Mouse (Mus musculus): ENCODE data around the gene Vps37c. TPM values are rescaled to one million over a fixed set of nuclear protein-coding genes. Genes with fewer than 3 reads are reported as not detected.

Gene Vps37c
- polyA plus RNA-seq, 1 experiment: 30.2 TPM

GRCm38 (mm10) chr19:10671854-10672417 lies 16.6 kb upstream of the Vps37c start:
- no peak overlapping the region for H3K4me2 ChIP-seq (ENCODE audit: low read depth)
- no peak overlapping the region for H3K4me3 ChIP-seq
- H3ac ChIP-seq (ENCODE audit: control insufficient read depth, insufficient read length): no peak overlapping the region
- no peaks in the 10 kb centered on the region for H3K79me2 ChIP-seq (ENCODE audit: control insufficient read depth, insufficient read depth)
- peaks cover 13% of the 10 kb centered on the region for H3K27me3 ChIP-seq (ENCODE audit: control insufficient read depth, insufficient read depth, insufficient read length)
- TF ChIP-seq SRF (IDR thresholded peaks at IDR 0.05; ENCODE audit: control insufficient read depth, insufficient read length, low read depth) (no peak), E2F4 (IDR thresholded peaks at IDR 0.05; ENCODE audit: insufficient read depth) (no peak), MYOD1 (IDR thresholded peaks at IDR 0.05; ENCODE audit: control insufficient read depth in 1 of 3, insufficient read length in 2 of 3, low read depth in 2 of 3) (no peak), POLR2AphosphoS2 (IDR thresholded peaks at IDR 0.05; ENCODE audit: insufficient read length, low read depth) (no peak), TCF12 (IDR thresholded peaks at IDR 0.05; ENCODE audit: insufficient read depth, poor library complexity, severe bottlenecking) (no peak), REST (IDR thresholded peaks at IDR 0.05; ENCODE audit: insufficient read depth, insufficient read length) (no peak), MYOG (IDR thresholded peaks at IDR 0.05; ENCODE audit: control insufficient read depth in 1 of 3, insufficient read depth in 1 of 3, insufficient read length in 2 of 3, low read depth in 2 of 3) (no peak), POLR2A (IDR thresholded peaks at IDR 0.05; ENCODE audit: insufficient read length, low read depth) (no peak), USF1 (IDR thresholded peaks at IDR 0.05; ENCODE audit: low read depth) (no peak), TCF3 (IDR thresholded peaks at IDR 0.05; ENCODE audit: insufficient read length, low read depth) (no peak), CEBPB (IDR thresholded peaks at IDR 0.05; ENCODE audit: insufficient read depth, poor library complexity, severe bottlenecking) (no peak)
- no peaks in the 10 kb centered on the region for H3K36me3 ChIP-seq (ENCODE audit: control insufficient read depth, insufficient read depth)

DNA sequence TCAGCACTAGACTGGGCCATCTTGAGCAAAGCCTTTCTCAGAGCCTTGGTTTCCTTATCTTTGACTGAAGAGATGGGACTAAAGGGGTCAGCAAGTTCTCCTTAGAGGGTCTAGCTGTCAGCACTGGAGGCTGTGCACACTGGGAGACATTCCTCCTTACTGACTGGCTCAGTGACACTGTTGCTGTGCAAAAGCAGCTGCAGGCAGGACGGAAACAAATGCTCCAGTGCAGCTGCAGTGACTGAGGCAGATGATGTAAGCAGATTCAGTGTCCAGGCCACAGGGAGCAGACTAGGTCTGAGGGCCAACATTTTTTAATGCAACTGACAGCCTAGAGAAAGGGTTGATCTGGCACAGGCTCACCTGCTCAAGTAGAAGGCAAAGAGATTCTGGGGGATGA lies 15.3 kb upstream of the Vps37c start:
- H3ac ChIP-seq (ENCODE audit: control insufficient read depth, insufficient read length): no peak overlapping the region
- no peaks in the 10 kb centered on the region for H3K79me2 ChIP-seq (ENCODE audit: control insufficient read depth, insufficient read depth)
- no peaks in the 10 kb centered on the region for H3K36me3 ChIP-seq (ENCODE audit: control insufficient read depth, insufficient read depth)
- H3K4me2 ChIP-seq (ENCODE audit: low read depth): peak overlapping the region; percentile 31
- peaks cover 13% of the 10 kb centered on the region for H3K27me3 ChIP-seq (ENCODE audit: control insufficient read depth, insufficient read depth, insufficient read length)
- no peak for TF ChIP-seq REST (IDR thresholded peaks at IDR 0.05; ENCODE audit: insufficient read depth, insufficient read length)
- no peak for TF ChIP-seq E2F4 (IDR thresholded peaks at IDR 0.05; ENCODE audit: insufficient read depth)
- peak; percentile 76 to 97 (median 94) for TF ChIP-seq MYOG (IDR thresholded peaks at IDR 0.05; ENCODE audit: control insufficient read depth in 1 of 3, insufficient read depth in 1 of 3, insufficient read length in 2 of 3, low read depth in 2 of 3)
- peak; percentile 68 for TF ChIP-seq TCF12 (IDR thresholded peaks at IDR 0.05; ENCODE audit: insufficient read depth, poor library complexity, severe bottlenecking)
- TF ChIP-seq MAX (IDR thresholded peaks at IDR 0.05; ENCODE audit: low read depth): no peak
- peak; percentile 92 for TF ChIP-seq TCF3 (IDR thresholded peaks at IDR 0.05; ENCODE audit: insufficient read length, low read depth)
- TF ChIP-seq MYOD1 (IDR thresholded peaks at IDR 0.05; ENCODE audit: control insufficient read depth in 1 of 3, insufficient read length in 2 of 3, low read depth in 2 of 3): peak; percentile 29 to 94 (median 93)
- TF ChIP-seq CEBPB (IDR thresholded peaks at IDR 0.05; ENCODE audit: insufficient read depth, poor library complexity, severe bottlenecking): no peak
- no peak for TF ChIP-seq POLR2A (IDR thresholded peaks at IDR 0.05; ENCODE audit: insufficient read length, low read depth)
- TF ChIP-seq USF1 (IDR thresholded peaks at IDR 0.05; ENCODE audit: low read depth): no peak
- no peak overlapping the region for H3K4me3 ChIP-seq

- H3K36me3 ChIP-seq (ENCODE audit: control insufficient read depth, insufficient read depth): no peaks in the 10 kb centered on the region
- H3K79me2 ChIP-seq (ENCODE audit: control insufficient read depth, insufficient read depth): no peaks in the 10 kb centered on the region
- no peak overlapping the region for H3K4me3 ChIP-seq
- H3ac ChIP-seq (ENCODE audit: control insufficient read depth, insufficient read length): no peak overlapping the region
- no peaks in the 10 kb centered on the region for H3K27me3 ChIP-seq (ENCODE audit: control insufficient read depth, insufficient read depth, insufficient read length)
- TF ChIP-seq SRF (IDR thresholded peaks at IDR 0.05; ENCODE audit: control insufficient read depth, insufficient read length, low read depth) (no peak), USF1 (IDR thresholded peaks at IDR 0.05; ENCODE audit: low read depth) (no peak), TCF12 (IDR thresholded peaks at IDR 0.05; ENCODE audit: insufficient read depth, poor library complexity, severe bottlenecking) (no peak), POLR2A (IDR thresholded peaks at IDR 0.05; ENCODE audit: insufficient read length, low read depth) (no peak), MYOD1 (IDR thresholded peaks at IDR 0.05; ENCODE audit: control insufficient read depth in 1 of 3, insufficient read length in 2 of 3, low read depth in 2 of 3) (no peak), REST (IDR thresholded peaks at IDR 0.05; ENCODE audit: insufficient read depth, insufficient read length) (no peak)
- H3K4me2 ChIP-seq (ENCODE audit: low read depth): no peak overlapping the region
Measured at GRCm38 (mm10) chr19:10676656-10677055, 11.9 kb upstream of the Vps37c start.

DNA sequence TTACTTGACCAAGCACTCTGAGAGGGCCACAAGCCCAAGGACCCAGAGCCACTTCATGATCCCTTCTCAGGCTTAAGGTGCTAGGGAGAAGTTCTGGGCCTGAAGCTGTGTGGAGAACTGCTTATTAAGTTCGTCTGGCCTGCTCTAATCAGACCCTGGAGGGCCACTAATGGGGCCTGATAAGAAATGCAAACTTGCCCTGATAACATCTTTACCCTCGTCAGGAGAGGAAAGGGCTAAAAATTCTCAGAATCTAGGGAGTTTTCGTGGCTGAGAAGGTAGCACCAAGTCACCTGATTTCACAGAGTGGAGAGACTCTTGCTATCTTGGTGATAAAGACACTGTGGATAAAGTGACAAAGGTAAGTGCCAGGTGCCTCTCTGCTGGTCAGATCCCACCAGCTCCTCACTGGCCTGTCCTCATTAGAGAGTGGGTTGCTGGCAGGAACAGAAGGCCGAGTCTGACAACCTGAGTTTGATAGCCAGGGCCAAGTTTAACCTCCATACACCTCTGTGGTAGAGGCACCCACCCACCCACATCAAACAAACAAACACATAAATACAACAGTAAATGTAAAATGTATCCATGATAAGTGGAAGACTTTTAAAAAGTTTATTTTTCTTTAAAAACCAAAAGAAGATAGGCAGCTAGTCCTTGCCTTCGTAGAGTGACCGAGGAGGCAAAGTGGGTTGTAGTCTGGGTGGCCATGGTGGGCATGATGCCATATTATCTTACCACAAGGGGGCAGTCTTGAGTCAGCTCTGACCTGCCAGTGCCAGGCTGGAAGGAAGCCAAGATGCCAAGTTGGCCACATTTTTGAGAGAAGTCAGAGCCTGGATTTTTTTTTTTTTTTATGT lies 10.4 kb upstream of the Vps37c start, which contains the start of gene Pga5:
Gene Pga5, minus strand, starts transcription at position 157 of the 857 bp plus-strand sequence.
- Histone ChIP-seq H3ac (ENCODE audit: control insufficient read depth, insufficient read length) (no peak within 1 kb of the TSS), H3K79me2 (ENCODE audit: control insufficient read depth, insufficient read depth) (no peaks in the 10 kb centered on the region), H3K4me3 (no peak within 1 kb of the TSS), H3K36me3 (ENCODE audit: control insufficient read depth, insufficient read depth) (no peaks in the 10 kb centered on the region), H3K4me2 (ENCODE audit: low read depth) (no peak within 1 kb of the TSS), H3K27me3 (ENCODE audit: control insufficient read depth, insufficient read depth, insufficient read length) (no peaks in the 10 kb centered on the region)
- TF ChIP-seq CEBPB (IDR thresholded peaks at IDR 0.05; ENCODE audit: insufficient read depth, poor library complexity, severe bottlenecking) (no peak), TCF12 (IDR thresholded peaks at IDR 0.05; ENCODE audit: insufficient read depth, poor library complexity, severe bottlenecking) (no peak)

- no peak overlapping the region for H3ac ChIP-seq (ENCODE audit: control insufficient read depth, insufficient read length)
- no peaks in the 10 kb centered on the region for H3K27me3 ChIP-seq (ENCODE audit: control insufficient read depth, insufficient read depth, insufficient read length)
- TF ChIP-seq MYOD1 (IDR thresholded peaks at IDR 0.05; ENCODE audit: control insufficient read depth in 1 of 3, insufficient read length in 2 of 3, low read depth in 2 of 3) (no peak), CEBPB (IDR thresholded peaks at IDR 0.05; ENCODE audit: insufficient read depth, poor library complexity, severe bottlenecking) (no peak), USF1 (IDR thresholded peaks at IDR 0.05; ENCODE audit: low read depth) (no peak), TCF12 (IDR thresholded peaks at IDR 0.05; ENCODE audit: insufficient read depth, poor library complexity, severe bottlenecking) (no peak), POLR2A (IDR thresholded peaks at IDR 0.05; ENCODE audit: insufficient read length, low read depth) (no peak), MYOG (IDR thresholded peaks at IDR 0.05; ENCODE audit: control insufficient read depth in 1 of 3, insufficient read depth in 1 of 3, insufficient read length in 2 of 3, low read depth in 2 of 3) (no peak), POLR2AphosphoS2 (IDR thresholded peaks at IDR 0.05; ENCODE audit: insufficient read length, low read depth) (no peak), SRF (IDR thresholded peaks at IDR 0.05; ENCODE audit: control insufficient read depth, insufficient read length, low read depth) (no peak), TCF3 (IDR thresholded peaks at IDR 0.05; ENCODE audit: insufficient read length, low read depth) (no peak), REST (IDR thresholded peaks at IDR 0.05; ENCODE audit: insufficient read depth, insufficient read length) (no peak), MAX (IDR thresholded peaks at IDR 0.05; ENCODE audit: low read depth) (no peak), E2F4 (IDR thresholded peaks at IDR 0.05; ENCODE audit: insufficient read depth) (no peak)
- no peaks in the 10 kb centered on the region for H3K79me2 ChIP-seq (ENCODE audit: control insufficient read depth, insufficient read depth)
- no peak overlapping the region for H3K4me3 ChIP-seq
- H3K36me3 ChIP-seq (ENCODE audit: control insufficient read depth, insufficient read depth): no peaks in the 10 kb centered on the region
- H3K4me2 ChIP-seq (ENCODE audit: low read depth): no peak overlapping the region
Measured at GRCm38 (mm10) chr19:10678772-10679067, 9.8 kb upstream of the Vps37c start.
